Mouse (Mus musculus) forebrain, embryonic 10.5 days (tissue): ENCODE measurements around the gene Kcnab3. TPM values are rescaled to one million over a fixed set of nuclear protein-coding genes. Genes with fewer than 3 reads are reported as not detected.

ENCODE experiments used
- DNase-seq: peaks from one replicate; pipeline ENCODE4 v3.0.0-alpha.2; 2017; ENCODE audit warnings: low spot score; ENCODE audit errors: extremely low spot score
- H3K27ac ChIP-seq: fragments of 300-500 bp; sonication (generic); 2 replicates; pipeline ENCODE4 v1.5.1; 2016; ENCODE audit warnings: mild to moderate bottlenecking
- H3K27me3 ChIP-seq: fragments of 300-500 bp; sonication (generic); 2 replicates; pipeline ENCODE4 v1.6.1; 2016; ENCODE audit warnings: mild to moderate bottlenecking; ENCODE audit not compliant: poor library complexity, severe bottlenecking
- H3K36me3 ChIP-seq: fragments of 300-500 bp; sonication (generic); replicated peaks from 2 replicates; pipeline ENCODE4 v1.6.1; 2016; ENCODE audit warnings: mild to moderate bottlenecking, moderate library complexity
- H3K4me1 ChIP-seq: fragments of 300-500 bp; sonication (generic); 2 replicates; pipeline ENCODE4 v1.6.1; 2016
- H3K4me3 ChIP-seq: fragments of 300-500 bp; sonication (generic); 2 replicates; pipeline ENCODE4 v1.5.1; 2016; ENCODE audit warnings: mild to moderate bottlenecking, moderate library complexity
- H3K9me3 ChIP-seq: fragments of 300-500 bp; sonication (generic); 2 replicates; pipeline ENCODE4 v1.6.1; 2016; ENCODE audit warnings: mild to moderate bottlenecking, moderate library complexity
- WGBS: fragments of 180-500 bp; shearing (Covaris S2); methylation state at CpG from one replicate; pipeline ENCODE4 v1.1.7; 2016; 5-methylcytosine and 5-hydroxymethylcytosine counted together
- polyA plus RNA-seq: library from polyadenylated mRNA; unstranded; fragments of >200 nt; fragmentation: Nextera tagmentation; extraction: Ambion mirVana; gene quantifications from 2 replicates; pipeline ENCODE4 v1.2.1, GENCODE M21; 2016

Kcnab3 gene
- polyA plus RNA-seq, 1 experiment from 2014 or later: 1.2 TPM

DNA sequence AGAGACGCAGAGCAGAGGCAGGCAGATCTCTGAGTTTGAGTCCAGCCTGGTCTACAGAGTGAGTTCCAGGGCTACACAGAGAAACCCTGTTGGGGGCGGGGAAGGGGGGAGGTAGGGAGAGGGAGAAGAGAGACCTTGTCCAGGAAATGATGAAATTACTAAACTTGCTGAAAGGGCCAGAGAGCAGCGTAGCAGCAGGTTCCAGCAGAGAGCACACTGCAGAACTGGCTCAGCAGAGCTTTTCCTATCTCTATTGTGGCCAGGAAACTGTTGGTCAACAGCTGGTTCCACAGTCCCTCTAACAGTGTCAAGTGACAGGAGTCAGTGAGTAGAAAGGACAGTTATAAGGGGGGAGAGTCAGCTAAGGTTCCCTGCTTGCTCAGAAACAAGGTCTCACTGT is 53.5 kb downstream of the Kcnab3 start:
- no peak for DNase-seq
- Histone ChIP-seq H3K27me3 (no peaks in the 10 kb centered on the region), H3K9me3 (no peaks in the 10 kb centered on the region), H3K4me1 (no peaks in the 10 kb centered on the region), H3K4me3 (no peak overlapping the region), H3K36me3 (peaks cover 28% of the 10 kb centered on the region), H3K27ac (no peak overlapping the region)
- 87% methylated on average over 3 of the region's 3 CpGs for WGBS

DNA sequence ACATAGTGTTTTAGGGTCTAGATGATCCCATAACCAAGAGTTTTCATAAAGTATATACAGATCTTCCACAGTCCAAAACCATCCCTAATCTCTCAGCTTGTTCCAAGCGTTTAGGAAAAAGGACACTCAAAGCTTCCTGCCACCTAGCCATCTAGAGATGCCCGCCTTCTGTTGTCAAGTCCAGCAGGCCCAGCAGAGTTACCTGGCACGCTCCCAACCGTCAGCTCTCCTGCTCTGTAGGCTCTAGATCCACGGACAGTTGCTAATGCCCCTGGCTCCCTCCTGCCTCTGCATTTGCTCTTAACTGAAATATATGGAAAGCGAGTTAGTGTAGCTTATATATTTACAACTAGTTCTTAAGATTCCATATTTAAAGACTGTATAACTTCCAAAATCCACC is 55.3 kb downstream of the Kcnab3 start:
- H3K4me1 ChIP-seq: no peaks in the 10 kb centered on the region
- H3K27ac ChIP-seq: no peak overlapping the region
- 85% methylated on average over 6 of the region's 6 CpGs for WGBS
- H3K36me3 ChIP-seq: peaks cover 19% of the 10 kb centered on the region
- H3K4me3 ChIP-seq: no peak overlapping the region
- no peaks in the 10 kb centered on the region for H3K9me3 ChIP-seq
- no peaks in the 10 kb centered on the region for H3K27me3 ChIP-seq
- no peak for DNase-seq

Other genes starting within 250 kb of the Kcnab3 start
- 51.3 and 57.6 TPM in 2 replicates for gene Vamp2, start 237.8 kb upstream of the Kcnab3 start, polyA plus RNA-seq
- gene Per1, start 231.0 kb upstream of the Kcnab3 start, polyA plus RNA-seq: 7.3 and 9.0 TPM in 2 replicates
- gene Hes7, start 205.9 kb upstream of the Kcnab3 start, polyA plus RNA-seq: 0.16 and 0.17 TPM in 2 replicates
- 0.11 and 0.16 TPM in 2 replicates for gene 9130213A22Rik, start 203.7 kb upstream of the Kcnab3 start, polyA plus RNA-seq
- 0.26 and 0.28 TPM in 2 replicates for gene Aloxe3, start 200.4 kb upstream of the Kcnab3 start, polyA plus RNA-seq
- 0.05 TPM in 1 of 2 replicates, not detected in the other for gene Alox12b, start 169.3 kb upstream of the Kcnab3 start, polyA plus RNA-seq
- 0.10 TPM in 1 of 2 replicates, not detected in the other for gene Alox8, start 128.4 kb upstream of the Kcnab3 start, polyA plus RNA-seq
- gene Gucy2e, start 89.2 kb upstream of the Kcnab3 start, polyA plus RNA-seq: 0.04 and 0.06 TPM in 2 replicates
- gene Cntrob, start 2.5 kb upstream of the Kcnab3 start, polyA plus RNA-seq: 37.7 and 44.2 TPM in 2 replicates
- gene Trappc1, start 2.3 kb upstream of the Kcnab3 start, polyA plus RNA-seq: 170 and 179 TPM in 2 replicates
- 17.0 and 19.7 TPM in 2 replicates for gene Rnf227, start 14.2 kb downstream of the Kcnab3 start, polyA plus RNA-seq
- 40.7 and 44.9 TPM in 2 replicates for gene Chd3, start 43.1 kb downstream of the Kcnab3 start, polyA plus RNA-seq
- 131 and 136 TPM in 2 replicates for gene Naa38, start 69.2 kb downstream of the Kcnab3 start, polyA plus RNA-seq
- 47.3 and 54.6 TPM in 2 replicates for gene Cyb5d1, start 69.4 kb downstream of the Kcnab3 start, polyA plus RNA-seq
- gene Tmem88, start 72.0 kb downstream of the Kcnab3 start, polyA plus RNA-seq: 23.3 and 23.4 TPM in 2 replicates
- gene Kdm6b, start 87.4 kb downstream of the Kcnab3 start, polyA plus RNA-seq: 31.7 TPM in 2 replicates
- 1.5 TPM in 2 replicates for gene Dnah2, start 222.9 kb downstream of the Kcnab3 start, polyA plus RNA-seq
- 27.9 and 28.7 TPM in 2 replicates for gene Efnb3, start 233.9 kb downstream of the Kcnab3 start, polyA plus RNA-seq